Mouse (Mus musculus) embryonic fibroblast, embryonic 13.5 days (primary cell): ENCODE measurements around the gene Ccdc71.

ENCODE experiments used
- CTCF ChIP-seq: IDR thresholded peaks from 2 replicates; pipeline ENCODE4 v1.5.1; 2011; ENCODE audit warnings: mild to moderate bottlenecking, control low read depth, low read length, moderate library complexity, borderline replicate concordance; ENCODE audit not compliant: insufficient read depth
- POLR2A ChIP-seq: IDR thresholded peaks from 2 replicates; pipeline ENCODE4 v1.6.1; 2011; ENCODE audit warnings: low read depth, mild to moderate bottlenecking, control low read depth, low read length, moderate library complexity

DNA sequence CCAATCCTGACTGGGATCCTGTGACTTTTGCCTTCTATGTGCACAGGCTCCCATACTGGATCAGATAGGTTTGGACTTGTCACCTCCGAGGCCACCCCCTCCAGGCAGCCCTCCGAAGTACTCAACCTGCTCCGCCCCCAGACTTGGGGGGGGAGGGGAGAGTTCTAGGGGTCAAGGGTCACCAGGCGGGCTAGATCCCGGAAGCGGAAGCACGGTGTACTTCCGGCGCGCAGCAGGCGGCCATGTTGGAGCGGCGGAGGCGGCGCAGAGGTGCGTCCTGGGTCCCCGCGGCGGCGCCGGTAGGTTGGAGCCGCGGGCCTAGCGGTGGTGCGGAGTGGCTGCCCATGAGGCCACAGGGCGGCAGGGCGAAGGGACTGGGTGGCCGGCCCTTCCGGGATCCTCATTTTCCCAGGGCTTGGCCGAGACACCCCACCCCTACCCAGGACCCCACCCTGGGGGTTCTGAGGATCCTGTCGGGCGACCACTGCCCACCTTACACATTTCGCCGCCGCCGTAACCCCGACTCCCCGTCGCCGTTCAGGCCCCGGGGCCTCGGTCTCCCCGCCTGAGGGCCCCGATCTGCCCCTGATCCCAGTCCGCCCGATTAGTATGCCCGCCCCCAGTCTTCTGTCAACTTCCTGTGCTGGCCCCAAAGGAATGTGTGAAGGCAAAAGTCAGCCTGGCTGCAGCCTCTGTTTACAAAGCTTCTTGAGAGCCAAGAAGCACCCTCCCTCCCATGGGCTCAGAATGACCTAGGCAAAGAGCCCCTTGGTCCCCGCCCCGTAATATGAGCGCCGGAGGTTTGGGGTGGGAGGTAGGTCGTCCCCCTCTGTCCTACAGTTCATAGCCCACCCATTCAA is at the start of gene Ccdc71:
- TF ChIP-seq POLR2A (peak; percentile 38), CTCF (no peak)
